Comparison of ENCODE assay signal across 9 mouse cellular contexts in the genomic region with DNA sequence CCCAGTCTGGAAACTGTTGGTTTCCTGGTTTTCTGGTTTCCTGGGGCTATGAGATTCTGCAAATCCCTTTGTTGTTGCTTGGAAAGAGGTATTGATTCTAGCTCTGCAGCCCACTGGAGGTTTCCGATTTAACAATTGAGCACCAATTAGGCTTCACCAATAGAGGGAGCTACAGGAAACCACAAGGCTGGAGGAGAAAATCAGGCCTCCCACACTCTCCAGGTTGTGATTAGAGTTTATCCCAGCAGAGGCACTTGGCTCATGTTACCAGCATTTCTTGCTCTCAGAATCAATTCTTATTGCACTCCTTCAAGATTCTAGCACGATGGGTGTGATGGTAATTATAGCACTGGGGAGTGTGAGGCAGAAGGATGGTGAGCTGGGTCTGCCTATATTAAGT. TPM values are rescaled to one million over a fixed set of nuclear protein-coding genes. Genes with fewer than 3 reads are reported as not detected.
DNase-seq lines count a peak whose midpoint lies in the region; ATAC-seq lines count a peak whose summit lies in the region.
"Had no signal": no experiment of that assay in that cellular context is flagged by ENCODE, and none has a peak within 500 bp of the region (broad histone marks: within the 10 kb centered on the region; RNA-seq: fewer than 3 reads in every experiment).

No protein-coding gene starts in this region.

- 14% methylated on average over 2 of the region's 2 CpGs for WGBS in hindbrain, embryonic 11.5 days
- WGBS in hindbrain, embryonic 10.5 days: 23% methylated on average over 2 of the region's 2 CpGs
- whole genome bisulfite sequencing in intestine, embryonic 16.5 days: 18% methylated on average over 2 of the region's 2 CpGs

- no peak overlapping the region for H3K9ac ChIP-seq in hindbrain, embryonic 11.5 days (ENCODE audit: low read depth, low read length)
- no peak overlapping the region for H3K9ac ChIP-seq in intestine, embryonic 16.5 days (ENCODE audit: low read depth, low read length)
- H3K9ac ChIP-seq: limb, embryonic 12.5 days had no signal

- H3K36me3 ChIP-seq in hindbrain, embryonic 11.5 days (ENCODE audit: control insufficient read depth, insufficient read depth, low read length): no peaks in the 10 kb centered on the region
- no peaks in the 10 kb centered on the region for H3K36me3 ChIP-seq in hindbrain, embryonic 10.5 days
- no peaks in the 10 kb centered on the region for H3K36me3 ChIP-seq in intestine, embryonic 16.5 days (ENCODE audit: control insufficient read depth, insufficient read depth, low read length)
- H3K36me3 ChIP-seq: limb, embryonic 12.5 days had no signal

- no peak overlapping the region for H3K4me3 ChIP-seq in hindbrain, embryonic 11.5 days (ENCODE audit: low read depth, low read length)
- H3K4me3 ChIP-seq in hindbrain, embryonic 10.5 days: no peak overlapping the region
- H3K4me3 ChIP-seq in intestine, embryonic 16.5 days (ENCODE audit: low read length): no peak overlapping the region
- H3K4me3 ChIP-seq: limb, embryonic 12.5 days had no signal

- no peaks in the 10 kb centered on the region for H3K9me3 ChIP-seq in hindbrain, embryonic 11.5 days (ENCODE audit: control insufficient read depth, low read length)
- no peaks in the 10 kb centered on the region for H3K9me3 ChIP-seq in hindbrain, embryonic 10.5 days
- H3K9me3 ChIP-seq in intestine, embryonic 16.5 days (ENCODE audit: control insufficient read depth, low read length): no peaks in the 10 kb centered on the region
- H3K9me3 ChIP-seq: limb, embryonic 12.5 days had no signal

- ATAC-seq in hindbrain, embryonic 11.5 days (ENCODE audit: low FRiP score): no peak
- no peak for ATAC-seq in intestine, embryonic 16.5 days

- peak; percentile 47 for DNase-seq in hindbrain, embryonic 11.5 days (ENCODE audit: low spot score)
- DNase-seq in hindbrain, embryonic 10.5 days (ENCODE audit: low spot score): no peak
- peak; percentile 22 for DNase-seq in ovary, postnatal 14 days (ENCODE audit: low spot score)
- no peak for DNase-seq in ovary, postnatal 36 days (ENCODE audit: low spot score)
- DNase-seq in induced T-regulatory cell, adult 2 months (ENCODE audit: low read depth): peak; percentile 57
- DNase-seq in thymus, postnatal 4 days: no peak
- DNase-seq in adrenal gland, adult 18-20 months (ENCODE audit: low spot score in 2 of 2): no peak

- H3K27ac ChIP-seq in hindbrain, embryonic 11.5 days (ENCODE audit: low read depth, low read length): no peak overlapping the region
- H3K27ac ChIP-seq in hindbrain, embryonic 10.5 days: no peak overlapping the region
- H3K27ac ChIP-seq in intestine, embryonic 16.5 days (ENCODE audit: low read length): no peak overlapping the region
- H3K27ac ChIP-seq: limb, embryonic 12.5 days had no signal

- no peaks in the 10 kb centered on the region for H3K4me1 ChIP-seq in hindbrain, embryonic 11.5 days (replicated peaks; ENCODE audit: control insufficient read depth, insufficient read depth, low read length)
- no peaks in the 10 kb centered on the region for H3K4me1 ChIP-seq in hindbrain, embryonic 10.5 days (replicated peaks)
- no peaks in the 10 kb centered on the region for H3K4me1 ChIP-seq in intestine, embryonic 16.5 days (ENCODE audit: control insufficient read depth, insufficient read depth, low read length)
- H3K4me1 ChIP-seq: limb, embryonic 12.5 days had no signal

- no peak overlapping the region for H3K4me2 ChIP-seq in hindbrain, embryonic 11.5 days (replicated peaks; ENCODE audit: low read depth, low read length)
- no peak overlapping the region for H3K4me2 ChIP-seq in intestine, embryonic 16.5 days (ENCODE audit: low read depth, low read length)
- H3K4me2 ChIP-seq: limb, embryonic 12.5 days had no signal

- H3K27me3 ChIP-seq in hindbrain, embryonic 11.5 days (ENCODE audit: control insufficient read depth, insufficient read depth, low read length): no peaks in the 10 kb centered on the region
- no peaks in the 10 kb centered on the region for H3K27me3 ChIP-seq in hindbrain, embryonic 10.5 days (ENCODE audit: insufficient read depth, poor library complexity, severe bottlenecking)
- H3K27me3 ChIP-seq in intestine, embryonic 16.5 days (replicated peaks; ENCODE audit: control insufficient read depth, insufficient read depth, low read length): no peaks in the 10 kb centered on the region
- H3K27me3 ChIP-seq: limb, embryonic 12.5 days had no signal

RNA-seq across cellular contexts. Expression of gene Tcf23, which starts 13.9 kb away (rescaled TPM):
- polyA plus RNA-seq in hindbrain, embryonic 11.5 days (2014; fragmentation: Nextera tagmentation; extraction: Ambion mirVana): not detected in 2 replicates
- not detected in 2 replicates for polyA plus RNA-seq in hindbrain, embryonic 10.5 days (2016; fragmentation: Nextera tagmentation; extraction: Ambion mirVana)
- polyA plus RNA-seq in intestine, embryonic 16.5 days (2015; fragmentation: Nextera tagmentation; extraction: Ambion mirVana): 3.3 and 4.2 TPM in 2 replicates
- total RNA-seq in adrenal gland, adult 18-20 months (2021): 1 to 10 TPM; 1.3 to 2.4 TPM
- polyA plus RNA-seq: limb, embryonic 12.5 days had no signal

RNA-seq across cellular contexts. Expression of gene Preb, which starts 22.2 kb away (rescaled TPM):
- 96.7 and 99.1 TPM in 2 replicates for polyA plus RNA-seq in hindbrain, embryonic 11.5 days (2014; fragmentation: Nextera tagmentation; extraction: Ambion mirVana)
- 147 and 152 TPM in 2 replicates for polyA plus RNA-seq in hindbrain, embryonic 10.5 days (2016; fragmentation: Nextera tagmentation; extraction: Ambion mirVana)
- 222 and 227 TPM in 2 replicates for polyA plus RNA-seq in intestine, embryonic 16.5 days (2015; fragmentation: Nextera tagmentation; extraction: Ambion mirVana)
- 100 to 1,000 TPM; 146 to 149 TPM for total RNA-seq in adrenal gland, adult 18-20 months (2021)

RNA-seq across cellular contexts. Expression of gene Cgref1, which starts 37.0 kb away (rescaled TPM):
- 6.9 and 7.6 TPM in 2 replicates for polyA plus RNA-seq in hindbrain, embryonic 11.5 days (2014; fragmentation: Nextera tagmentation; extraction: Ambion mirVana)
- polyA plus RNA-seq in hindbrain, embryonic 10.5 days (2016; fragmentation: Nextera tagmentation; extraction: Ambion mirVana): 3.7 and 6.7 TPM in 2 replicates
- 67.0 and 88.7 TPM in 2 replicates for polyA plus RNA-seq in intestine, embryonic 16.5 days (2015; fragmentation: Nextera tagmentation; extraction: Ambion mirVana)
- 1 to 10 TPM; 1.0 to 1.9 TPM for total RNA-seq in adrenal gland, adult 18-20 months (2021)

Comparison
In these comparisons a context has a peak if more than half of its experiments do, and no peak if none do; other contexts are left out.
1. DNase-seq: peak in hindbrain, embryonic 11.5 days (single experiment), ovary, postnatal 14 days (single experiment) and induced T-regulatory cell, adult 2 months (single experiment); none in hindbrain, embryonic 10.5 days (single experiment), ovary, postnatal 36 days (single experiment), thymus, postnatal 4 days (single experiment) and adrenal gland, adult 18-20 months (0 of 2).